Comparison of ENCODE assay signal across 9 mouse cellular contexts in the genomic region with DNA sequence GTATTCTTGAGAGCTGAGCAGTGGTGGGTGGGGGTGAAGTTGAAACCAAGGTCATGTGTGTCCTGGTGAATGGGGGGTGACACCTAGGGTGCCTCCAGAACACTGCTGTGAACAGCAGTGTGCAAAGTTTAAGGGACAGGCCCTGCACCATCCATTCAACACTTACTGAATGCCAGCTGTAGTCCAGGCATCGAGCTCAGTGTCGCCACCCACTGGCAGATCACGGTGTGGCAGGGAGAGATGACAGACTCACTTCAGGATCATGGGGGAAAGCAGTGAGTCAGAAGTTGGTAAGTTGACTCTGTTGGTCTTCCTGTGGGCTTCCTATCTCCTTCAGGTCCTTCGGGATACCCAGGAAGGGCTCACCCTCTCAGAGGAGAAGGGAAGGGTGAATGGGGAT. TPM values are rescaled to one million over a fixed set of nuclear protein-coding genes. Genes with fewer than 3 reads are reported as not detected.
DNase-seq lines count a peak whose midpoint lies in the region; ATAC-seq and TF ChIP-seq lines count a peak whose summit lies in the region.
"Had no signal": no experiment of that assay in that cellular context is flagged by ENCODE, and none has a peak within 500 bp of the region (broad histone marks: within the 10 kb centered on the region; RNA-seq: fewer than 3 reads in every experiment).

No protein-coding gene starts in this region.

- ATAC-seq in kidney, postnatal 0 days (replicated peaks; ENCODE audit: low FRiP score, low read depth): no peak
- no peak for ATAC-seq in kidney, embryonic 16.5 days (ENCODE audit: low FRiP score, low TSS enrichment)

- H3K4me2 ChIP-seq in kidney, postnatal 0 days (ENCODE audit: low read length): no peak overlapping the region
- no peak overlapping the region for H3K4me2 ChIP-seq in kidney, embryonic 16.5 days (replicated peaks; ENCODE audit: low read depth, low read length)
- H3K4me2 ChIP-seq: lung, embryonic 15.5 days had no signal

- peaks cover 20% of the 10 kb centered on the region for H3K27me3 ChIP-seq in kidney, postnatal 0 days (ENCODE audit: insufficient read depth, low read length)
- peaks cover 46% of the 10 kb centered on the region for H3K27me3 ChIP-seq in kidney, embryonic 16.5 days (ENCODE audit: insufficient read depth, low read length)
- peaks cover 36% of the 10 kb centered on the region for H3K27me3 ChIP-seq in C2C12 (ENCODE audit: control insufficient read depth, insufficient read depth, insufficient read length)

- no peak overlapping the region for H3K4me3 ChIP-seq in kidney, postnatal 0 days (replicated peaks; ENCODE audit: low read depth, low read length)
- H3K4me3 ChIP-seq in kidney, embryonic 16.5 days (ENCODE audit: low read length): no peak overlapping the region
- H3K4me3 ChIP-seq in C2C12 (ENCODE audit: insufficient read depth, poor library complexity, severe bottlenecking) (no peak overlapping the region), ES-E14 (ENCODE audit: insufficient read depth in 1 of 2, low read depth in 1 of 2, low read length in 2 of 2, poor library complexity in 1 of 2, severe bottlenecking in 1 of 2) (no peak overlapping the region)
- H3K4me3 ChIP-seq: lung, embryonic 15.5 days had no signal

- DNase-seq in kidney, postnatal 0 days (ENCODE audit: low spot score): no peak
- peak; percentile 60 for DNase-seq in ES-E14 (ENCODE audit: low read depth, low spot score)
- DNase-seq in cerebellum, postnatal 25 days: peak; percentile 56 to 77
- DNase-seq in lung, postnatal 36 days: peak; percentile 65
- DNase-seq in thymus, postnatal 36 days: peak; percentile 35 to 56

- H3K9ac ChIP-seq in kidney, postnatal 0 days (ENCODE audit: low read depth, low read length): no peak overlapping the region
- H3K9ac ChIP-seq in kidney, embryonic 16.5 days (replicated peaks; ENCODE audit: low read length): no peak overlapping the region
- no peak overlapping the region for H3K9ac ChIP-seq in ES-E14 (ENCODE audit: insufficient read depth, low read depth, low read length, poor library complexity, severe bottlenecking)
- H3K9ac ChIP-seq: lung, embryonic 15.5 days had no signal

- in situ Hi-C loops in ES-E14 (cut with MboI; ENCODE audit: low sequenced_read_pairs in 2 of 2, unreplicated experiment in 2 of 2): no loop called here

- no peaks in the 10 kb centered on the region for H3K79me3 ChIP-seq in C2C12 (ENCODE audit: low read depth)

- peak; percentile 77 for TF ChIP-seq CTCF in kidney, postnatal 0 days (IDR thresholded peaks at IDR 0.05; ENCODE audit: low read depth)
- TF ChIP-seq CTCF in C2C12 (IDR thresholded peaks at IDR 0.05; ENCODE audit: control insufficient read depth, insufficient read depth, insufficient read length): peak; percentile 62

- H3K9me3 ChIP-seq in kidney, postnatal 0 days (replicated peaks; ENCODE audit: low read length): no peaks in the 10 kb centered on the region
- H3K9me3 ChIP-seq in kidney, embryonic 16.5 days (ENCODE audit: low read length): no peaks in the 10 kb centered on the region
- H3K9me3 ChIP-seq in ES-E14 (ENCODE audit: control insufficient read depth, insufficient read depth, low read depth, low read length): no peaks in the 10 kb centered on the region
- H3K9me3 ChIP-seq: lung, embryonic 15.5 days had no signal

- WGBS in kidney, postnatal 0 days: 18% methylated on average over 4 of the region's 4 CpGs
- 11% methylated on average over 4 of the region's 4 CpGs for WGBS in kidney, embryonic 16.5 days

- H3ac ChIP-seq in C2C12 (ENCODE audit: control insufficient read depth, insufficient read length, low read depth): no peak overlapping the region

- no peaks in the 10 kb centered on the region for H3K36me3 ChIP-seq in kidney, postnatal 0 days (ENCODE audit: insufficient read depth, low read length)
- H3K36me3 ChIP-seq in kidney, embryonic 16.5 days (ENCODE audit: insufficient read depth, low read length): no peaks in the 10 kb centered on the region
- H3K36me3 ChIP-seq in C2C12 (ENCODE audit: control insufficient read depth, insufficient read depth) (no peaks in the 10 kb centered on the region), ES-E14 (ENCODE audit: control insufficient read depth, insufficient read depth, low read length, poor library complexity, severe bottlenecking) (no peaks in the 10 kb centered on the region)
- H3K36me3 ChIP-seq: lung, embryonic 15.5 days had no signal

- no peaks in the 10 kb centered on the region for H3K79me2 ChIP-seq in C2C12 (ENCODE audit: control insufficient read depth, insufficient read depth)

- H3K4me1 ChIP-seq in kidney, postnatal 0 days (replicated peaks; ENCODE audit: insufficient read depth, low read length): peaks cover 9% of the 10 kb centered on the region; the same call in 1 of the 2 replicates
- H3K4me1 ChIP-seq in kidney, embryonic 16.5 days (ENCODE audit: insufficient read depth, low read length): peaks cover 13% of the 10 kb centered on the region; the same call in 1 of the 2 replicates
- no peaks in the 10 kb centered on the region for H3K4me1 ChIP-seq in ES-E14 (ENCODE audit: control insufficient read depth in 2 of 2, insufficient read depth in 2 of 2, low read length in 2 of 2, poor library complexity in 1 of 2)

- no peak overlapping the region for H3K27ac ChIP-seq in kidney, postnatal 0 days
- no peak overlapping the region for H3K27ac ChIP-seq in kidney, embryonic 16.5 days (ENCODE audit: low read length)
- H3K27ac ChIP-seq in ES-E14 (ENCODE audit: insufficient read depth, low read depth, low read length, poor library complexity, severe bottlenecking): no peak overlapping the region
- H3K27ac ChIP-seq: lung, embryonic 15.5 days had no signal

TF ChIP-seq in C2C12, 6 proteins besides CTCF, POLR2A, EP300 and RAD21:
- TF ChIP-seq USF1 (IDR thresholded peaks at IDR 0.05; ENCODE audit: low read depth) (no peak), MYOG (IDR thresholded peaks at IDR 0.05; ENCODE audit: control insufficient read depth, extremely low read depth, insufficient read length) (no peak), CEBPB (IDR thresholded peaks at IDR 0.05; ENCODE audit: low read depth) (no peak), FOSL1 (IDR thresholded peaks at IDR 0.05; ENCODE audit: insufficient read depth, low read length, poor library complexity, severe bottlenecking) (no peak), MAX (IDR thresholded peaks at IDR 0.05) (no peak), MYOD1 (IDR thresholded peaks at IDR 0.05; ENCODE audit: control insufficient read depth, insufficient read length, low read depth) (no peak)

TF ChIP-seq in ES-E14, 5 proteins besides CTCF, POLR2A, EP300 and RAD21:
- TF ChIP-seq MAFK (IDR thresholded peaks at IDR 0.05; ENCODE audit: insufficient read depth, low read depth, low read length): no peak
- no peak for TF ChIP-seq ZNF384 (IDR thresholded peaks at IDR 0.05; ENCODE audit: low read depth, low read length)
- no peak for TF ChIP-seq ZC3H11A (IDR thresholded peaks at IDR 0.05; ENCODE audit: borderline replicate concordance, low read depth, low read length)
- no peak for TF ChIP-seq CHD2 (IDR thresholded peaks at IDR 0.05; ENCODE audit: low read depth, low read length)
- no peak for TF ChIP-seq HCFC1 (IDR thresholded peaks at IDR 0.05; ENCODE audit: borderline replicate concordance, insufficient read depth, low read length)

RNA-seq across cellular contexts. Expression of a gene that starts 6.8 kb away (rescaled TPM):
- polyA plus RNA-seq in kidney, postnatal 0 days (2015; fragmentation: Nextera tagmentation; extraction: Ambion mirVana): 9.4 and 10.4 TPM in 2 replicates
- 7.5 and 8.3 TPM in 2 replicates for polyA plus RNA-seq in kidney, embryonic 16.5 days (2015; fragmentation: Nextera tagmentation; extraction: Ambion mirVana)
- 55.0 TPM for polyA plus RNA-seq in C2C12 (2012; fragmentation: generic; extraction: Trizol)
- 0.36 TPM in 1 of 2 replicates, not detected in the other for total RNA-seq in ES-E14 (2012; rRNA removed)

RNA-seq across cellular contexts. Expression of a gene that starts 11.7 kb away (rescaled TPM):
- polyA plus RNA-seq in kidney, postnatal 0 days (2015; fragmentation: Nextera tagmentation; extraction: Ambion mirVana): 6.9 and 8.8 TPM in 2 replicates
- polyA plus RNA-seq in kidney, embryonic 16.5 days (2015; fragmentation: Nextera tagmentation; extraction: Ambion mirVana): 3.1 TPM in 2 replicates
- 0.06 TPM for polyA plus RNA-seq in C2C12 (2012; fragmentation: generic; extraction: Trizol)
- 0.31 and 0.48 TPM in 2 replicates for total RNA-seq in ES-E14 (2012; rRNA removed)

RNA-seq across cellular contexts. Expression of a gene that starts 22.4 kb away (rescaled TPM):
- polyA plus RNA-seq in kidney, postnatal 0 days (2015; fragmentation: Nextera tagmentation; extraction: Ambion mirVana): 0.64 and 0.75 TPM in 2 replicates
- polyA plus RNA-seq in kidney, embryonic 16.5 days (2015; fragmentation: Nextera tagmentation; extraction: Ambion mirVana): 1.2 and 1.3 TPM in 2 replicates
- polyA plus RNA-seq in C2C12 (2012; fragmentation: generic; extraction: Trizol): 0.16 TPM
- 1.2 and 2.1 TPM in 2 replicates for total RNA-seq in ES-E14 (2012; rRNA removed)
- total RNA-seq: gastrocnemius, postnatal 4 days had no signal

RNA-seq across cellular contexts. Expression of a gene that starts 28.7 kb away (rescaled TPM):
- 0.14 and 0.21 TPM in 2 replicates for polyA plus RNA-seq in kidney, postnatal 0 days (2015; fragmentation: Nextera tagmentation; extraction: Ambion mirVana)
- polyA plus RNA-seq in kidney, embryonic 16.5 days (2015; fragmentation: Nextera tagmentation; extraction: Ambion mirVana): 0.32 and 0.42 TPM in 2 replicates
- polyA plus RNA-seq in C2C12 (2012; fragmentation: generic; extraction: Trizol): 3.9 TPM
- total RNA-seq in ES-E14 (2012; rRNA removed): 0.16 and 0.22 TPM in 2 replicates
